Mouse (Mus musculus): ENCODE measurements around the gene 1700102P08Rik.
A peak's percentile ranks its signal among the peaks of the same experiment; 100 is the strongest.

The 1700102P08Rik gene

GRCm38 (mm10) chr9:108392676-108393075 is at the start of gene 1700102P08Rik:
1700102P08Rik (plus strand) TSS chr9:108392805.
- DNase-seq (ENCODE audit: low read depth, low spot score), result no peak

- DNase-seq (ENCODE audit: low read depth, low spot score), result peak; percentile 28
These were observed 49.3 kb upstream of the 1700102P08Rik start for GRCm38 (mm10) chr9:108343331-108343730.

GRCm38 (mm10) chr9:108343835-108344234 is 48.8 kb upstream of the 1700102P08Rik start:
- DNase-seq (ENCODE audit: low read depth, low spot score), result peak; percentile 20

- no peak for DNase-seq (ENCODE audit: low read depth, low spot score)
These were observed 48.1 kb upstream of the 1700102P08Rik start for GRCm38 (mm10) chr9:108344471-108344870.

- no peak for DNase-seq (ENCODE audit: low read depth, low spot score)
These were observed 45.6 kb upstream of the 1700102P08Rik start for GRCm38 (mm10) chr9:108347024-108347423.

- peak; percentile 93 for DNase-seq (ENCODE audit: low read depth, low spot score)
These were observed 44.9 kb upstream of the 1700102P08Rik start, which contains the start of gene Usp4 for GRCm38 (mm10) chr9:108347540-108348289. Usp4 (plus strand) TSS chr9:108347853.

GRCm38 (mm10) chr9:108348290-108348680 is 44.3 kb upstream of the 1700102P08Rik start:
- no peak for DNase-seq (ENCODE audit: low read depth, low spot score)

- DNase-seq (ENCODE audit: low read depth, low spot score), result no peak
These were observed 42.9 kb upstream of the 1700102P08Rik start for GRCm38 (mm10) chr9:108349727-108350126.

GRCm38 (mm10) chr9:108378234-108378633 is 14.4 kb upstream of the 1700102P08Rik start:
- DNase-seq (ENCODE audit: low read depth, low spot score), result no peak

- no peak for DNase-seq (ENCODE audit: low read depth, low spot score)
These were observed 13.9 kb upstream of the 1700102P08Rik start for GRCm38 (mm10) chr9:108378736-108379135.

- DNase-seq (ENCODE audit: low read depth, low spot score), result no peak
These were observed 13.3 kb upstream of the 1700102P08Rik start for GRCm38 (mm10) chr9:108379294-108379693.

GRCm38 (mm10) chr9:108381382-108381781 is 11.2 kb upstream of the 1700102P08Rik start:
- DNase-seq (ENCODE audit: low read depth, low spot score), result no peak

- DNase-seq (ENCODE audit: low read depth, low spot score), result no peak
These were observed 7.6 kb upstream of the 1700102P08Rik start for GRCm38 (mm10) chr9:108385006-108385405.

- DNase-seq (ENCODE audit: low read depth, low spot score), result no peak
These were observed 5.8 kb upstream of the 1700102P08Rik start for GRCm38 (mm10) chr9:108386816-108387215.

- DNase-seq (ENCODE audit: low read depth, low spot score), result no peak
These were observed 4.0 kb upstream of the 1700102P08Rik start for GRCm38 (mm10) chr9:108388601-108389000.

GRCm38 (mm10) chr9:108389220-108389619 is 3.4 kb upstream of the 1700102P08Rik start:
- DNase-seq (ENCODE audit: low read depth, low spot score), result no peak

GRCm38 (mm10) chr9:108394191-108394590 is 1.6 kb downstream of the 1700102P08Rik start:
- DNase-seq (ENCODE audit: low read depth, low spot score), result no peak

GRCm38 (mm10) chr9:108395427-108395826 is 2.8 kb downstream of the 1700102P08Rik start:
- no peak for DNase-seq (ENCODE audit: low read depth, low spot score)

GRCm38 (mm10) chr9:108398324-108398723 is 5.7 kb downstream of the 1700102P08Rik start:
- DNase-seq (ENCODE audit: low read depth, low spot score), result no peak

GRCm38 (mm10) chr9:108401186-108401960 is 8.8 kb downstream of the 1700102P08Rik start:
- no peak for DNase-seq (ENCODE audit: low read depth, low spot score)

GRCm38 (mm10) chr9:108403081-108403480 is 10.5 kb downstream of the 1700102P08Rik start:
- no peak for DNase-seq (ENCODE audit: low read depth, low spot score)

GRCm38 (mm10) chr9:108404451-108404850 is 11.8 kb downstream of the 1700102P08Rik start:
- DNase-seq (ENCODE audit: low read depth, low spot score), result no peak

- no peak for DNase-seq (ENCODE audit: low read depth, low spot score)
These were observed 16.9 kb downstream of the 1700102P08Rik start for GRCm38 (mm10) chr9:108409535-108409934.

Data from A20 (cell line).